Mouse (Mus musculus): ENCODE results near the gene Rhov. TPM values are rescaled to one million over a fixed set of nuclear protein-coding genes. Genes with fewer than 3 reads are reported as not detected.

Rhov gene
- polyA plus RNA-seq (2014; fragmentation: Nextera tagmentation; extraction: Ambion mirVana): 0.19 TPM in 1 of 2 replicates, not detected in the other

DNA sequence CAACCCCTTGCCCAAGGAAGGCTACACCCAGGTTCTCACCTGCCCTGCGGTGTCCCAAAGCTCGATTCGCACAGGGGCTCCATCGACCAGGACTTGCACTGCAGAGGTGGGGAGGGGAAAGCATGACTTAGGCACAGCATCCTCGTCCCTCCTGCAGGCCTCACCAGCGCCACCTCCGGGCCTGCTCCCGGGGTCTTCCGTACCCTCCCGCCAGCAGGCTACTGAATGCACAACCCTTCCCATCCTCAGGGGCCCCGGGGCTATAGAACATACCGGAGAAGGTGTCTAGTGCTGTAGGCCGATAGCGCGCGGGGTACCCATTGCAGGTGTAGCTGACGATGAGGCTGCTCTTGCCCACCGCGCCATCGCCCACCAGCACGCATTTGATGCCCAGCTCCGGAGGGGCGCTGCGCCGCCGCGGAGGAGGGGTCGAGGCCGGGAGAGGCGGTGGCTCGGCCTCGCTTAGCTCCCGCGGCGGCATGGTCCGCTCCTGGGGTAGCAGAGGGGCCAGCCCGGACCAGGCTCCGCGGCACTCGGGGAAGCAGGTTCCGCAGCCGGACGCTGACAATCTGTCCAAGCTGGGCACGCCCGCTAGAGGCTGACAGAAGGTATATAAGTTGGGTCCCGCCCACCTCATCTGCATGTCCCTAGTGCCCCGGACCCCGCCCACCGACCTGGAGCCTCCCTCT is at the start of gene Rhov:
Gene Rhov (minus strand): TSS at position 630 of the 689 bp plus-strand sequence.
- under 1% methylated on average over 49 of the region's 49 CpGs for WGBS
- H3K27me3 ChIP-seq (ENCODE audit: control insufficient read depth, insufficient read depth, low read length): peaks cover 21% of the 10 kb centered on the region
- H3K36me3 ChIP-seq (ENCODE audit: control insufficient read depth, insufficient read depth, low read length): no peaks in the 10 kb centered on the region
- no peaks in the 10 kb centered on the region for H3K9me3 ChIP-seq (ENCODE audit: control insufficient read depth, low read length)
- ATAC-seq (ENCODE audit: insufficient number of reproducible peaks, insufficient read depth, low FRiP score, low read depth): peak; percentile 74
- H3K4me1 ChIP-seq (ENCODE audit: control insufficient read depth in 2 of 2, insufficient read depth in 2 of 2, low read length in 2 of 2): no peaks in the 10 kb centered on the region
- H3K4me3 ChIP-seq (ENCODE audit: control insufficient read depth in 1 of 2, insufficient read depth in 1 of 2, low read depth in 1 of 2, low read length in 2 of 2): peak within 1 kb of the TSS; percentile 49 to 62
- peak within 1 kb of the TSS; percentile 69 for H3K9ac ChIP-seq (ENCODE audit: low read length)
- no peak within 1 kb of the TSS for H3K27ac ChIP-seq (replicated peaks in 1 of 2; ENCODE audit: control insufficient read depth in 1 of 2, insufficient read depth in 1 of 2, low read depth in 2 of 2, low read length in 2 of 2)
- H3K4me2 ChIP-seq (ENCODE audit: low read length): peak within 1 kb of the TSS; percentile 99

DNA sequence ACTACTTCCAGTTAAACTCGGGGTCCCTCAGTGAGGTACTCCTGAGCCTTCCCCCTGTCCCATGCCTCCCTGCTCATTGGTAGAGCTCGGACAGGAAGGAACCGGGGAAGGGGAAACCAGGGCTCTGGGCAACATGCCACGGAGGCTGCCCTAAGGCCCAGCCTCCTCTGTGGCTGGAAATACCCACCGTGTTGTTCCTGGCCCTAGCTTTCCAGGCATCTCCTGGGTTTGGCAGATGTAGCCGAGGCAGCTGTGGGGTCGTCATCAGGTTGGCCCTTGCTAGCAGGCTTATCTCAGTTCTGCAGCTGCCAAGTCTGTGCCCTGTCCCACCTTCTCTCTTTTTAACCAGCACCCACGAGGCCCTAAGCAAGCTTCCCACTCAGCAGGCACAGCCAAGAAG is 49.5 kb upstream of the Rhov start:
- peaks cover 4% of the 10 kb centered on the region; the same call in 1 of the 2 replicates for H3K9me3 ChIP-seq (ENCODE audit: control insufficient read depth, low read length)
- H3K4me1 ChIP-seq (ENCODE audit: control insufficient read depth in 2 of 2, insufficient read depth in 2 of 2, low read length in 2 of 2): peaks cover 15 to 39% of the 10 kb centered on the region in 2 experiments
- H3K27ac ChIP-seq (replicated peaks in 1 of 2; ENCODE audit: control insufficient read depth in 1 of 2, insufficient read depth in 1 of 2, low read depth in 2 of 2, low read length in 2 of 2): no peak overlapping the region
- no peak overlapping the region for H3K4me3 ChIP-seq (ENCODE audit: control insufficient read depth in 1 of 2, insufficient read depth in 1 of 2, low read depth in 1 of 2, low read length in 2 of 2)
- WGBS: 43% methylated on average over 8 of the region's 8 CpGs
- peaks cover 49% of the 10 kb centered on the region for H3K27me3 ChIP-seq (ENCODE audit: control insufficient read depth, insufficient read depth, low read length)
- no peak overlapping the region for H3K4me2 ChIP-seq (ENCODE audit: low read length)
- H3K36me3 ChIP-seq (ENCODE audit: control insufficient read depth, insufficient read depth, low read length): no peaks in the 10 kb centered on the region
- H3K9ac ChIP-seq (ENCODE audit: low read length): no peak overlapping the region
- no peak for ATAC-seq (ENCODE audit: insufficient number of reproducible peaks, insufficient read depth, low FRiP score, low read depth)

- no peaks in the 10 kb centered on the region for H3K36me3 ChIP-seq (ENCODE audit: control insufficient read depth, insufficient read depth, low read length)
- no peak overlapping the region for H3K4me3 ChIP-seq (ENCODE audit: control insufficient read depth in 1 of 2, insufficient read depth in 1 of 2, low read depth in 1 of 2, low read length in 2 of 2)
- no peak for ATAC-seq (ENCODE audit: insufficient number of reproducible peaks, insufficient read depth, low FRiP score, low read depth)
- 67% methylated on average over 3 of the region's 3 CpGs for WGBS
- H3K27me3 ChIP-seq (ENCODE audit: control insufficient read depth, insufficient read depth, low read length): peaks cover 29% of the 10 kb centered on the region
- peaks cover 9 to 21% of the 10 kb centered on the region in 2 experiments; a peak in 3 of 4 replicates for H3K4me1 ChIP-seq (ENCODE audit: control insufficient read depth in 2 of 2, insufficient read depth in 2 of 2, low read length in 2 of 2)
- H3K27ac ChIP-seq (replicated peaks in 1 of 2; ENCODE audit: control insufficient read depth in 1 of 2, insufficient read depth in 1 of 2, low read depth in 2 of 2, low read length in 2 of 2): peak overlapping the region; percentile 1 to 24; a peak in 1 of 4 replicates
- peaks cover 4% of the 10 kb centered on the region; the same call in 1 of the 2 replicates for H3K9me3 ChIP-seq (ENCODE audit: control insufficient read depth, low read length)
- no peak overlapping the region for H3K9ac ChIP-seq (ENCODE audit: low read length)
- no peak overlapping the region for H3K4me2 ChIP-seq (ENCODE audit: low read length)
Measured at GRCm38 (mm10) chr2:119318043-119318710, 47.1 kb upstream of the Rhov start.

DNA sequence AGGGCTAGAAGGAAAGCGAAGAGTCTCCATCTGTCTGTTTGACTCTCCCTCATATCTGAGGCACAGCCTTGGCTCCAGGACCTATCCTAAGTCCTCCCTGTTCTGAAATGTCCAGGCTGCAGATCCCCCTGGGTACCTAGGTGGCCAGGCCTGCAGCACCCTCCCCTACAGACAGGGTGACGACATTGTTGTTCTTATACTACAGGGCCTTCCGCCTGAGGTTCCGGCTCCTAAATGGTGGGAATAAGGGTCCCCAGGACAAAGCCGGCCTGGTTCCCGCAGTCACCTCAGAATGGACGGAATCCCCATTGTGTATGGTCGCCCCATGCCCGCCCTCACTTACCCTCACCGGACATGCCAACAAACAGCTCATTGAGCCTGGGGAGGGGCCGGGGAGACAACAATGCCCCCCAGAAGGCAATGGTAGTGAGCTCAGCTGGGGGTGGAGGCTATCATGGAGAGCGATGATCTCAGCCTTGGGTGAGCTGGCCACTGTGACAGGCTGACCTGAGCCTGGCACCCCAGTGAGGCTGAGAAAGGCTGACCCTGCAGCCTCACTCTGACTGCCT is 43.8 kb upstream of the Rhov start:
- ATAC-seq (ENCODE audit: insufficient number of reproducible peaks, insufficient read depth, low FRiP score, low read depth): peak; percentile 17; the same call in 1 of the 2 replicates
- WGBS: 61% methylated on average over 12 of the region's 12 CpGs

DNA sequence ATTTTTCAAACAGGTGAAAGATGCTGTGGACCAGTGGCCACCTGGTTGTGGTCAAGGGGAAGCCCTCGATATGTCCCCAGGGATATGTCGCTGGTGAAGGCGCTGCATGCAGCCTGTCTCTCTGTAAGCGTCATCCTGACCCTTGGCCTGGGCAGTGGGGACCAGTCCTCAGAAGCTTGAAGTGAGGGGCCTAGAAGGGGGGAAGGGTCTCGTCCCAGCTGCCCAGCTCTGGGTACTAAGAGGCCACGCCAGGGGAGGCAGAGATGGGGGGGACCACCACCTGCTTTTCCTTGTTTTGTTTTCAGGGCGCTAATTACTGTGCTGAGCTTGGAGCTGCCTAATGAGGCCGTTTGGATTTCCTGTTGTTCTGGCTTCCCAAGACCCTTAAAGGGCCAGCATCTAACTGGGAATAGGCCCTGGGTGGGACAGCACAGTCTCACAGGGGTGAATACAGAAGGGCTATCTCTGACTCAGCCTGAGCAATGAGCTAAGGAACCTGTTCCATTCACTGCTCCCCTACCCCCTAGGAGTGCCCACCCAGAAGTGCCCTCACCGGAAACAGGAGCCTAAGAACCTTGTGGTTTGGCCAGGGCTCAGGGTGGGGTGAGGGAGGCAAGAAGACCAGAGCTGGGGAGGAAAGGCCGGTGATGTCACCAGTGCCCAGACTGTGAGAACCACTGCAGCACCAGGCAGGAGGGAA is 42.9 kb upstream of the Rhov start:
- Histone ChIP-seq H3K9ac (ENCODE audit: low read length) (no peak overlapping the region), H3K36me3 (ENCODE audit: control insufficient read depth, insufficient read depth, low read length) (no peaks in the 10 kb centered on the region), H3K27me3 (ENCODE audit: control insufficient read depth, insufficient read depth, low read length) (no peaks in the 10 kb centered on the region), H3K4me1 (ENCODE audit: control insufficient read depth in 2 of 2, insufficient read depth in 2 of 2, low read length in 2 of 2) (peaks cover 0 to 2% of the 10 kb centered on the region in 2 experiments; a peak in 1 of 4 replicates), H3K27ac (replicated peaks in 1 of 2; ENCODE audit: control insufficient read depth in 1 of 2, insufficient read depth in 1 of 2, low read depth in 2 of 2, low read length in 2 of 2) (peak overlapping the region; percentile 2 to 53; a peak in 2 of 4 replicates), H3K4me2 (ENCODE audit: low read length) (no peak overlapping the region), H3K9me3 (ENCODE audit: control insufficient read depth, low read length) (peaks cover 4% of the 10 kb centered on the region; the same call in 1 of the 2 replicates), H3K4me3 (ENCODE audit: control insufficient read depth in 1 of 2, insufficient read depth in 1 of 2, low read depth in 1 of 2, low read length in 2 of 2) (no peak overlapping the region)
- ATAC-seq (ENCODE audit: insufficient number of reproducible peaks, insufficient read depth, low FRiP score, low read depth): no peak
- 30% methylated on average over 10 of the region's 10 CpGs for WGBS

More for the DNA sequence above, 43.8 kb upstream of the Rhov start:
- Histone ChIP-seq H3K27me3 (ENCODE audit: control insufficient read depth, insufficient read depth, low read length) (no peaks in the 10 kb centered on the region), H3K4me1 (ENCODE audit: control insufficient read depth in 2 of 2, insufficient read depth in 2 of 2, low read length in 2 of 2) (peaks cover 0 to 2% of the 10 kb centered on the region in 2 experiments; a peak in 1 of 4 replicates), H3K27ac (replicated peaks in 1 of 2; ENCODE audit: control insufficient read depth in 1 of 2, insufficient read depth in 1 of 2, low read depth in 2 of 2, low read length in 2 of 2) (peak overlapping the region in 1 of 2 experiments; percentile 53; a peak in 2 of 4 replicates), H3K9ac (ENCODE audit: low read length) (no peak overlapping the region), H3K4me3 (ENCODE audit: control insufficient read depth in 1 of 2, insufficient read depth in 1 of 2, low read depth in 1 of 2, low read length in 2 of 2) (no peak overlapping the region), H3K4me2 (ENCODE audit: low read length) (no peak overlapping the region), H3K9me3 (ENCODE audit: control insufficient read depth, low read length) (peaks cover 4% of the 10 kb centered on the region; the same call in 1 of the 2 replicates), H3K36me3 (ENCODE audit: control insufficient read depth, insufficient read depth, low read length) (no peaks in the 10 kb centered on the region)

GRCm38 (mm10) chr2:119312380-119312958 is 41.4 kb upstream of the Rhov start:
- peaks cover 4% of the 10 kb centered on the region; the same call in 1 of the 2 replicates for H3K9me3 ChIP-seq (ENCODE audit: control insufficient read depth, low read length)
- H3K36me3 ChIP-seq (ENCODE audit: control insufficient read depth, insufficient read depth, low read length): no peaks in the 10 kb centered on the region
- 65% methylated on average over 2 of the region's 2 CpGs for WGBS
- H3K27me3 ChIP-seq (ENCODE audit: control insufficient read depth, insufficient read depth, low read length): no peaks in the 10 kb centered on the region
- ATAC-seq (ENCODE audit: insufficient number of reproducible peaks, insufficient read depth, low FRiP score, low read depth): no peak
- peaks cover 0 to 2% of the 10 kb centered on the region in 2 experiments; a peak in 1 of 4 replicates for H3K4me1 ChIP-seq (ENCODE audit: control insufficient read depth in 2 of 2, insufficient read depth in 2 of 2, low read length in 2 of 2)
- no peak overlapping the region for H3K9ac ChIP-seq (ENCODE audit: low read length)
- no peak overlapping the region for H3K4me3 ChIP-seq (ENCODE audit: control insufficient read depth in 1 of 2, insufficient read depth in 1 of 2, low read depth in 1 of 2, low read length in 2 of 2)
- H3K4me2 ChIP-seq (ENCODE audit: low read length): no peak overlapping the region
- H3K27ac ChIP-seq (replicated peaks in 1 of 2; ENCODE audit: control insufficient read depth in 1 of 2, insufficient read depth in 1 of 2, low read depth in 2 of 2, low read length in 2 of 2): peak overlapping the region; percentile 33 to 60; a peak in 2 of 4 replicates
